Mouse (Mus musculus): ENCODE results near the gene Gm11595. TPM values are rescaled to one million over a fixed set of nuclear protein-coding genes. Genes with fewer than 3 reads are reported as not detected.

Gm11595 gene
- total and polyA plus RNA-seq, 2 experiments from 2014 or later, result not detected

- Histone ChIP-seq H3K36me3 (ENCODE audit: insufficient read depth, low read length) (no peaks in the 10 kb centered on the region), H3K27ac (ENCODE audit: low read depth, low read length) (no peak overlapping the region), H3K27me3 (ENCODE audit: insufficient read depth, low read length) (no peaks in the 10 kb centered on the region), H3K4me1 (ENCODE audit: insufficient read depth, low read length) (no peaks in the 10 kb centered on the region), H3K9ac (replicated peaks; ENCODE audit: low read length, poor library complexity, severe bottlenecking) (no peak overlapping the region), H3K9me3 (ENCODE audit: low read length) (no peaks in the 10 kb centered on the region), H3K4me2 (ENCODE audit: low read depth, low read length, poor library complexity, severe bottlenecking) (no peak overlapping the region), H3K4me3 (ENCODE audit: low read depth, low read length) (no peak overlapping the region)
- no peak for TF ChIP-seq CTCF (IDR thresholded peaks at IDR 0.05)
- DNase-seq (ENCODE audit: low spot score) (no peak), ATAC-seq (ENCODE audit: low FRiP score) (no peak)
- 88% methylated on average over 2 of the region's 2 CpGs for WGBS
These were observed 48.7 kb downstream of the Gm11595 start for GRCm38 (mm10) chr11:99724061-99724460.

Other genes starting within 250 kb of the Gm11595 start
Only the 30 nearest of the 42 such genes appear.
- gene Krtap9-3, start 174.8 kb downstream of the Gm11595 start, total RNA-seq (2014; rRNA removed), result not detected in 2 replicates
- gene Krtap9-3, start 174.8 kb downstream of the Gm11595 start, polyA plus RNA-seq (2015; fragmentation: Nextera tagmentation; extraction: Ambion mirVana), result not detected in 2 replicates
- not detected in 2 replicates for gene Gm11938, start 169.6 kb downstream of the Gm11595 start, total RNA-seq (2014; rRNA removed)
- not detected in 2 replicates for gene Gm11938, start 169.6 kb downstream of the Gm11595 start, polyA plus RNA-seq (2015; fragmentation: Nextera tagmentation; extraction: Ambion mirVana)
- gene Gm11937, start 162.7 kb downstream of the Gm11595 start, total RNA-seq (2014; rRNA removed), result not detected in 2 replicates
- not detected in 2 replicates for gene Gm11937, start 162.7 kb downstream of the Gm11595 start, polyA plus RNA-seq (2015; fragmentation: Nextera tagmentation; extraction: Ambion mirVana)
- gene Krtap2-4, start 158.1 kb downstream of the Gm11595 start, total RNA-seq (2014; rRNA removed), result not detected in 2 replicates
- not detected in 2 replicates for gene Krtap2-4, start 158.1 kb downstream of the Gm11595 start, polyA plus RNA-seq (2015; fragmentation: Nextera tagmentation; extraction: Ambion mirVana)
- gene Gm11562, start 152.5 kb downstream of the Gm11595 start, total RNA-seq (2014; rRNA removed), result not detected in 2 replicates
- gene Gm11562, start 152.5 kb downstream of the Gm11595 start, polyA plus RNA-seq (2015; fragmentation: Nextera tagmentation; extraction: Ambion mirVana), result not detected in 2 replicates
- not detected in 2 replicates for gene Krtap4-1, start 144.7 kb downstream of the Gm11595 start, total RNA-seq (2014; rRNA removed)
- not detected in 2 replicates for gene Krtap4-1, start 144.7 kb downstream of the Gm11595 start, polyA plus RNA-seq (2015; fragmentation: Nextera tagmentation; extraction: Ambion mirVana)
- not detected in 2 replicates for gene Krtap4-2, start 137.8 kb downstream of the Gm11595 start, total RNA-seq (2014; rRNA removed)
- gene Krtap4-2, start 137.8 kb downstream of the Gm11595 start, polyA plus RNA-seq (2015; fragmentation: Nextera tagmentation; extraction: Ambion mirVana), result not detected in 2 replicates
- not detected in 2 replicates for gene Krtap4-7, start 128.8 kb downstream of the Gm11595 start, total RNA-seq (2014; rRNA removed)
- not detected in 2 replicates for gene Krtap4-7, start 128.8 kb downstream of the Gm11595 start, polyA plus RNA-seq (2015; fragmentation: Nextera tagmentation; extraction: Ambion mirVana)
- gene Gm11555, start 122.7 kb downstream of the Gm11595 start, total RNA-seq (2014; rRNA removed), result not detected in 2 replicates
- not detected in 2 replicates for gene Gm11555, start 122.7 kb downstream of the Gm11595 start, polyA plus RNA-seq (2015; fragmentation: Nextera tagmentation; extraction: Ambion mirVana)
- gene Gm11563, start 114.0 kb downstream of the Gm11595 start, total RNA-seq (2014; rRNA removed), result not detected in 2 replicates
- gene Gm11563, start 114.0 kb downstream of the Gm11595 start, polyA plus RNA-seq (2015; fragmentation: Nextera tagmentation; extraction: Ambion mirVana), result not detected in 2 replicates
- gene Krtap4-6, start 107.0 kb downstream of the Gm11595 start, total RNA-seq (2014; rRNA removed), result not detected in 2 replicates
- not detected in 2 replicates for gene Krtap4-6, start 107.0 kb downstream of the Gm11595 start, polyA plus RNA-seq (2015; fragmentation: Nextera tagmentation; extraction: Ambion mirVana)
- not detected in 2 replicates for gene Gm14190, start 82.2 kb downstream of the Gm11595 start, total RNA-seq (2014; rRNA removed)
- not detected in 2 replicates for gene Gm14190, start 82.2 kb downstream of the Gm11595 start, polyA plus RNA-seq (2015; fragmentation: Nextera tagmentation; extraction: Ambion mirVana)
- gene Gm14180, start 38.6 kb downstream of the Gm11595 start, total RNA-seq (2014; rRNA removed), result not detected in 2 replicates
- gene Gm14180, start 38.6 kb downstream of the Gm11595 start, polyA plus RNA-seq (2015; fragmentation: Nextera tagmentation; extraction: Ambion mirVana), result not detected in 2 replicates
- gene Krtap4-8, start 7.8 kb upstream of the Gm11595 start, total RNA-seq (2014; rRNA removed), result not detected in 2 replicates
- gene Krtap4-8, start 7.8 kb upstream of the Gm11595 start, polyA plus RNA-seq (2015; fragmentation: Nextera tagmentation; extraction: Ambion mirVana), result not detected in 2 replicates
- not detected in 2 replicates for gene Krtap4-9, start 12.3 kb upstream of the Gm11595 start, total RNA-seq (2014; rRNA removed)
- not detected in 2 replicates for gene Krtap4-9, start 12.3 kb upstream of the Gm11595 start, polyA plus RNA-seq (2015; fragmentation: Nextera tagmentation; extraction: Ambion mirVana)
- not detected in 2 replicates for gene Gm11596, start 20.6 kb upstream of the Gm11595 start, total RNA-seq (2014; rRNA removed)
- gene Gm11596, start 20.6 kb upstream of the Gm11595 start, polyA plus RNA-seq (2015; fragmentation: Nextera tagmentation; extraction: Ambion mirVana), result not detected in 2 replicates
- gene Gm11569, start 26.0 kb upstream of the Gm11595 start, total RNA-seq (2014; rRNA removed), result not detected in 2 replicates
- gene Gm11569, start 26.0 kb upstream of the Gm11595 start, polyA plus RNA-seq (2015; fragmentation: Nextera tagmentation; extraction: Ambion mirVana), result not detected in 2 replicates
- gene Gm11554, start 31.5 kb upstream of the Gm11595 start, total RNA-seq (2014; rRNA removed), result not detected in 2 replicates
- gene Gm11554, start 31.5 kb upstream of the Gm11595 start, polyA plus RNA-seq (2015; fragmentation: Nextera tagmentation; extraction: Ambion mirVana), result not detected in 2 replicates
- not detected in 2 replicates for gene Krtap4-13, start 37.0 kb upstream of the Gm11595 start, total RNA-seq (2014; rRNA removed)
- gene Krtap4-13, start 37.0 kb upstream of the Gm11595 start, polyA plus RNA-seq (2015; fragmentation: Nextera tagmentation; extraction: Ambion mirVana), result not detected in 2 replicates
- gene Gm11564, start 42.8 kb upstream of the Gm11595 start, total RNA-seq (2014; rRNA removed), result not detected in 2 replicates
- gene Gm11564, start 42.8 kb upstream of the Gm11595 start, polyA plus RNA-seq (2015; fragmentation: Nextera tagmentation; extraction: Ambion mirVana), result not detected in 2 replicates
- gene 2300003K06Rik, start 65.2 kb upstream of the Gm11595 start, total RNA-seq (2014; rRNA removed), result not detected in 2 replicates
- not detected in 2 replicates for gene 2300003K06Rik, start 65.2 kb upstream of the Gm11595 start, polyA plus RNA-seq (2015; fragmentation: Nextera tagmentation; extraction: Ambion mirVana)
- gene Krtap4-16, start 78.7 kb upstream of the Gm11595 start, total RNA-seq (2014; rRNA removed), result not detected in 2 replicates
- gene Krtap4-16, start 78.7 kb upstream of the Gm11595 start, polyA plus RNA-seq (2015; fragmentation: Nextera tagmentation; extraction: Ambion mirVana), result not detected in 2 replicates
- not detected in 2 replicates for gene Gm11568, start 85.0 kb upstream of the Gm11595 start, total RNA-seq (2014; rRNA removed)
- gene Gm11568, start 85.0 kb upstream of the Gm11595 start, polyA plus RNA-seq (2015; fragmentation: Nextera tagmentation; extraction: Ambion mirVana), result not detected in 2 replicates
- gene Gm11559, start 91.6 kb upstream of the Gm11595 start, total RNA-seq (2014; rRNA removed), result not detected in 2 replicates
- not detected in 2 replicates for gene Gm11559, start 91.6 kb upstream of the Gm11595 start, polyA plus RNA-seq (2015; fragmentation: Nextera tagmentation; extraction: Ambion mirVana)
- gene Krtap9-1, start 100.5 kb upstream of the Gm11595 start, total RNA-seq (2014; rRNA removed), result not detected in 2 replicates
- gene Krtap9-1, start 100.5 kb upstream of the Gm11595 start, polyA plus RNA-seq (2015; fragmentation: Nextera tagmentation; extraction: Ambion mirVana), result not detected in 2 replicates
- gene Gm11567, start 106.3 kb upstream of the Gm11595 start, total RNA-seq (2014; rRNA removed), result not detected in 2 replicates
- not detected in 2 replicates for gene Gm11567, start 106.3 kb upstream of the Gm11595 start, polyA plus RNA-seq (2015; fragmentation: Nextera tagmentation; extraction: Ambion mirVana)
- gene Krtap31-1, start 135.0 kb upstream of the Gm11595 start, total RNA-seq (2014; rRNA removed), result not detected in 2 replicates
- gene Krtap31-1, start 135.0 kb upstream of the Gm11595 start, polyA plus RNA-seq (2015; fragmentation: Nextera tagmentation; extraction: Ambion mirVana), result not detected in 2 replicates
- gene Gm11565, start 141.8 kb upstream of the Gm11595 start, total RNA-seq (2014; rRNA removed), result not detected in 2 replicates
- not detected in 2 replicates for gene Gm11565, start 141.8 kb upstream of the Gm11595 start, polyA plus RNA-seq (2015; fragmentation: Nextera tagmentation; extraction: Ambion mirVana)
- not detected in 2 replicates for gene Krtap31-2, start 163.4 kb upstream of the Gm11595 start, total RNA-seq (2014; rRNA removed)
- gene Krtap31-2, start 163.4 kb upstream of the Gm11595 start, polyA plus RNA-seq (2015; fragmentation: Nextera tagmentation; extraction: Ambion mirVana), result not detected in 2 replicates
- not detected in 2 replicates for gene Krtap9-5, start 175.6 kb upstream of the Gm11595 start, total RNA-seq (2014; rRNA removed)
- not detected in 2 replicates for gene Krtap9-5, start 175.6 kb upstream of the Gm11595 start, polyA plus RNA-seq (2015; fragmentation: Nextera tagmentation; extraction: Ambion mirVana)